Mouse (Mus musculus) megakaryocyte, embryonic 14.5 days (primary cell): ENCODE results near the gene Ier3. TPM values are rescaled to one million over a fixed set of nuclear protein-coding genes. Genes with fewer than 3 reads are reported as not detected.

ENCODE experiments used
- H3K27me3 ChIP-seq: replicated peaks from 2 replicates; pipeline ENCODE3; 2012; ENCODE audit warnings: inconsistent platforms
- H3K36me3 ChIP-seq: replicated peaks from 2 replicates; pipeline ENCODE3; 2012; ENCODE audit warnings: low read length, inconsistent platforms, mixed read lengths
- H3K4me1 ChIP-seq: 2 replicates; pipeline ENCODE4 v1.6.1; 2012; ENCODE audit warnings: inconsistent platforms
- H3K4me3 ChIP-seq: replicated peaks from 2 replicates; pipeline ENCODE3; 2012; ENCODE audit warnings: moderate library complexity, mild to moderate bottlenecking, inconsistent platforms
- H3K9me3 ChIP-seq: 2 replicates; pipeline ENCODE4 v1.6.1; 2012; ENCODE audit warnings: inconsistent platforms
- FLI1 ChIP-seq: IDR thresholded peaks from 2 replicates; pipeline ENCODE4 v1.6.1; 2012; ENCODE audit warnings: low read length, inconsistent platforms, mixed read lengths
- GATA1 ChIP-seq: IDR thresholded peaks from 3 replicates; pipeline ENCODE4 v1.6.1; 2012; ENCODE audit warnings: mixed read lengths, low read length, inconsistent platforms, borderline replicate concordance
- polyA plus RNA-seq: library from polyadenylated mRNA; stranded (reverse); fragments of >175 nt; gene quantifications from 2 replicates; pipeline ENCODE4 v1.2.3, GENCODE M21; 2012; ENCODE audit warnings: low replicate concordance; ENCODE audit not compliant: insufficient read depth

Ier3 gene
- polyA plus RNA-seq, 1 experiment = 65.8 TPM

- H3K9me3 ChIP-seq = no peaks in the 10 kb centered on the region
- H3K36me3 ChIP-seq = peaks cover 27% of the 10 kb centered on the region
- H3K27me3 ChIP-seq = no peaks in the 10 kb centered on the region
- peak within 1 kb of the TSS; percentile 92 for H3K4me3 ChIP-seq
- no peak for TF ChIP-seq GATA1
- peak; percentile 37; the same call in 1 of the 2 replicates for TF ChIP-seq FLI1
- H3K4me1 ChIP-seq = peaks cover 37% of the 10 kb centered on the region
Measured at GRCm38 (mm10) chr17:35841076-35841950, 19.8 kb downstream of the Ier3 start, which contains the start of gene Mdc1. Gene Mdc1 (plus strand): TSS chr17:35841515.

GRCm38 (mm10) chr17:35842006-35842405 lies 20.5 kb downstream of the Ier3 start:
- TF ChIP-seq GATA1 (no peak), FLI1 (no peak)
- Histone ChIP-seq H3K4me3 (peak overlapping the region; percentile 92), H3K9me3 (no peaks in the 10 kb centered on the region), H3K27me3 (no peaks in the 10 kb centered on the region), H3K4me1 (peaks cover 30% of the 10 kb centered on the region), H3K36me3 (peaks cover 26% of the 10 kb centered on the region)

GRCm38 (mm10) chr17:35843514-35843913 lies 22.0 kb downstream of the Ier3 start:
- TF ChIP-seq GATA1 = no peak
- TF ChIP-seq FLI1 = no peak
- no peaks in the 10 kb centered on the region for H3K27me3 ChIP-seq
- H3K4me1 ChIP-seq = peaks cover 45% of the 10 kb centered on the region
- H3K36me3 ChIP-seq = peaks cover 41% of the 10 kb centered on the region
- H3K9me3 ChIP-seq = no peaks in the 10 kb centered on the region
- H3K4me3 ChIP-seq = no peak overlapping the region

- Histone ChIP-seq H3K36me3 (peaks cover 85% of the 10 kb centered on the region), H3K4me1 (peaks cover 34% of the 10 kb centered on the region), H3K4me3 (no peak overlapping the region), H3K27me3 (no peaks in the 10 kb centered on the region), H3K9me3 (no peaks in the 10 kb centered on the region)
- TF ChIP-seq FLI1 (no peak), GATA1 (no peak)
Measured at GRCm38 (mm10) chr17:35848112-35848511, 26.6 kb downstream of the Ier3 start.

- Histone ChIP-seq H3K36me3 (peaks cover 89% of the 10 kb centered on the region), H3K4me1 (peaks cover 48% of the 10 kb centered on the region), H3K4me3 (no peak overlapping the region), H3K27me3 (no peaks in the 10 kb centered on the region), H3K9me3 (no peaks in the 10 kb centered on the region)
- TF ChIP-seq FLI1 (no peak), GATA1 (no peak)
Measured at GRCm38 (mm10) chr17:35850974-35851373, 29.5 kb downstream of the Ier3 start.

GRCm38 (mm10) chr17:35859371-35859770 lies 37.9 kb downstream of the Ier3 start:
- Histone ChIP-seq H3K9me3 (no peaks in the 10 kb centered on the region), H3K4me1 (peaks cover 72% of the 10 kb centered on the region), H3K27me3 (peaks cover 15% of the 10 kb centered on the region), H3K4me3 (no peak overlapping the region), H3K36me3 (peaks cover 45% of the 10 kb centered on the region)
- no peak for TF ChIP-seq FLI1
- no peak for TF ChIP-seq GATA1

GRCm38 (mm10) chr17:35859835-35860234 lies 38.4 kb downstream of the Ier3 start:
- H3K27me3 ChIP-seq = peaks cover 19% of the 10 kb centered on the region
- H3K36me3 ChIP-seq = peaks cover 40% of the 10 kb centered on the region
- TF ChIP-seq GATA1 (no peak), FLI1 (no peak)
- H3K4me3 ChIP-seq = no peak overlapping the region
- peaks cover 72% of the 10 kb centered on the region for H3K4me1 ChIP-seq
- no peaks in the 10 kb centered on the region for H3K9me3 ChIP-seq

GRCm38 (mm10) chr17:35860831-35861197 lies 39.3 kb downstream of the Ier3 start:
- peaks cover 75% of the 10 kb centered on the region for H3K4me1 ChIP-seq
- H3K36me3 ChIP-seq = peaks cover 35% of the 10 kb centered on the region
- H3K9me3 ChIP-seq = no peaks in the 10 kb centered on the region
- peaks cover 19% of the 10 kb centered on the region for H3K27me3 ChIP-seq
- TF ChIP-seq FLI1 (no peak), GATA1 (no peak)
- H3K4me3 ChIP-seq = peak overlapping the region; percentile 96

GRCm38 (mm10) chr17:35861198-35861857 lies 39.8 kb downstream of the Ier3 start, which contains the start of gene Nrm:
Gene Nrm (plus strand): TSS chr17:35861318.
- TF ChIP-seq GATA1 (no peak), FLI1 (no peak)
- Histone ChIP-seq H3K27me3 (peaks cover 19% of the 10 kb centered on the region), H3K4me1 (peaks cover 76% of the 10 kb centered on the region), H3K36me3 (peaks cover 31% of the 10 kb centered on the region), H3K9me3 (no peaks in the 10 kb centered on the region), H3K4me3 (peak within 1 kb of the TSS; percentile 96)
